Mouse (Mus musculus): ENCODE measurements at regions not wholly inside any gene's neighbourhood (a gene's known extent, or its start where the extent isn't known, plus 50 kb on each side); places are given as distances from the start of the nearest gene placed in this dataset.

GRCm38 (mm10) chr13:52078561-52078960, 232.1 kb downstream of the Gadd45g start:
- H3K4me2 ChIP-seq = no peak overlapping the region
- H3K9me3 ChIP-seq (ENCODE audit: control insufficient read depth, low read length) = no peaks in the 10 kb centered on the region
- no peak overlapping the region for H3K9ac ChIP-seq (ENCODE audit: low read length)
- no peaks in the 10 kb centered on the region for H3K36me3 ChIP-seq (ENCODE audit: control insufficient read depth, insufficient read depth, low read length)
- H3K4me1 ChIP-seq (ENCODE audit: control insufficient read depth, insufficient read depth, low read length) = no peaks in the 10 kb centered on the region
- WGBS = 85% methylated on average over 6 of the region's 6 CpGs
- no peak overlapping the region for H3K27ac ChIP-seq (ENCODE audit: low read depth, low read length)
- ATAC-seq (ENCODE audit: low FRiP score) (no peak), DNase-seq (ENCODE audit: low spot score, missing footprints) (peak; percentile 51)
- no peak overlapping the region for H3K4me3 ChIP-seq (ENCODE audit: low read depth, low read length)
- H3K27me3 ChIP-seq (ENCODE audit: control insufficient read depth, insufficient read depth, low read length) = no peaks in the 10 kb centered on the region

GRCm38 (mm10) chr13:52079678-52080246, 233.3 kb downstream of the Gadd45g start:
- Histone ChIP-seq H3K27ac (ENCODE audit: low read depth, low read length) (no peak overlapping the region), H3K4me2 (no peak overlapping the region), H3K9ac (ENCODE audit: low read length) (no peak overlapping the region), H3K36me3 (ENCODE audit: control insufficient read depth, insufficient read depth, low read length) (no peaks in the 10 kb centered on the region), H3K9me3 (ENCODE audit: control insufficient read depth, low read length) (no peaks in the 10 kb centered on the region), H3K4me1 (ENCODE audit: control insufficient read depth, insufficient read depth, low read length) (no peaks in the 10 kb centered on the region), H3K4me3 (ENCODE audit: low read depth, low read length) (no peak overlapping the region), H3K27me3 (ENCODE audit: control insufficient read depth, insufficient read depth, low read length) (no peaks in the 10 kb centered on the region)
- ATAC-seq (ENCODE audit: low FRiP score) (no peak), DNase-seq (ENCODE audit: low spot score, missing footprints) (peak; percentile 28)
- WGBS = 83% methylated on average over 14 of the region's 14 CpGs

- WGBS = 71% methylated on average over 9 of the region's 9 CpGs
These were observed 237.3 kb downstream of the Gadd45g start for GRCm38 (mm10) chr13:52083601-52084455.

GRCm38 (mm10) chr13:52085110-52085509, 238.6 kb downstream of the Gadd45g start:
- no peaks in the 10 kb centered on the region for H3K4me1 ChIP-seq (ENCODE audit: control insufficient read depth, insufficient read depth, low read length)
- no peak overlapping the region for H3K9ac ChIP-seq (ENCODE audit: low read length)
- DNase-seq (ENCODE audit: low spot score, missing footprints) (peak; percentile 51), ATAC-seq (ENCODE audit: low FRiP score) (no peak)
- no peak overlapping the region for H3K27ac ChIP-seq (ENCODE audit: low read depth, low read length)
- no peak overlapping the region for H3K4me2 ChIP-seq
- H3K36me3 ChIP-seq (ENCODE audit: control insufficient read depth, insufficient read depth, low read length) = no peaks in the 10 kb centered on the region
- 73% methylated on average over 3 of the region's 3 CpGs for WGBS
- H3K9me3 ChIP-seq (ENCODE audit: control insufficient read depth, low read length) = no peaks in the 10 kb centered on the region
- no peak overlapping the region for H3K4me3 ChIP-seq (ENCODE audit: low read depth, low read length)
- H3K27me3 ChIP-seq (ENCODE audit: control insufficient read depth, insufficient read depth, low read length) = no peaks in the 10 kb centered on the region

More at GRCm38 (mm10) chr13:52083601-52084455, 237.3 kb downstream of the Gadd45g start:
- H3K4me3 ChIP-seq (ENCODE audit: low read depth, low read length) = no peak overlapping the region
- no peak overlapping the region for H3K4me2 ChIP-seq
- no peak overlapping the region for H3K27ac ChIP-seq (ENCODE audit: low read depth, low read length)
- no peak overlapping the region for H3K9ac ChIP-seq (ENCODE audit: low read length)
- H3K27me3 ChIP-seq (ENCODE audit: control insufficient read depth, insufficient read depth, low read length) = no peaks in the 10 kb centered on the region
- no peaks in the 10 kb centered on the region for H3K36me3 ChIP-seq (ENCODE audit: control insufficient read depth, insufficient read depth, low read length)
- H3K9me3 ChIP-seq (ENCODE audit: control insufficient read depth, low read length) = no peaks in the 10 kb centered on the region
- ATAC-seq (ENCODE audit: low FRiP score) (no peak), DNase-seq (ENCODE audit: low spot score, missing footprints) (peak; percentile 77)
- H3K4me1 ChIP-seq (ENCODE audit: control insufficient read depth, insufficient read depth, low read length) = no peaks in the 10 kb centered on the region

GRCm38 (mm10) chr13:52088319-52088718, 241.8 kb downstream of the Gadd45g start:
- H3K27ac ChIP-seq (ENCODE audit: low read depth, low read length) = no peak overlapping the region
- DNase-seq (ENCODE audit: low spot score, missing footprints) = no peak
- no peaks in the 10 kb centered on the region for H3K27me3 ChIP-seq (ENCODE audit: control insufficient read depth, insufficient read depth, low read length)
- H3K4me1 ChIP-seq (ENCODE audit: control insufficient read depth, insufficient read depth, low read length) = peaks cover 2% of the 10 kb centered on the region; the same call in 1 of the 2 replicates
- no peak overlapping the region for H3K9ac ChIP-seq (ENCODE audit: low read length)
- no peaks in the 10 kb centered on the region for H3K36me3 ChIP-seq (ENCODE audit: control insufficient read depth, insufficient read depth, low read length)
- ATAC-seq (ENCODE audit: low FRiP score) = no peak
- no peak overlapping the region for H3K4me2 ChIP-seq
- WGBS = 53% methylated on average over 8 of the region's 8 CpGs
- H3K9me3 ChIP-seq (ENCODE audit: control insufficient read depth, low read length) = no peaks in the 10 kb centered on the region
- no peak overlapping the region for H3K4me3 ChIP-seq (ENCODE audit: low read depth, low read length)

- H3K36me3 ChIP-seq (ENCODE audit: control insufficient read depth, insufficient read depth, low read length) = no peaks in the 10 kb centered on the region
- WGBS = 78% methylated on average over 4 of the region's 4 CpGs
- ATAC-seq (ENCODE audit: low FRiP score) = no peak
These were observed 243.9 kb downstream of the Gadd45g start for GRCm38 (mm10) chr13:52090365-52090764.

GRCm38 (mm10) chr13:52094785-52095184, 248.3 kb downstream of the Gadd45g start:
- Histone ChIP-seq H3K4me1 (ENCODE audit: control insufficient read depth, insufficient read depth, low read length) (peaks cover 2% of the 10 kb centered on the region; the same call in 1 of the 2 replicates), H3K4me3 (ENCODE audit: low read depth, low read length) (no peak overlapping the region), H3K36me3 (ENCODE audit: control insufficient read depth, insufficient read depth, low read length) (no peaks in the 10 kb centered on the region), H3K9ac (ENCODE audit: low read length) (no peak overlapping the region), H3K27ac (ENCODE audit: low read depth, low read length) (no peak overlapping the region), H3K9me3 (ENCODE audit: control insufficient read depth, low read length) (no peaks in the 10 kb centered on the region; the same call in 1 of the 2 replicates), H3K27me3 (ENCODE audit: control insufficient read depth, insufficient read depth, low read length) (no peaks in the 10 kb centered on the region; the same call in 1 of the 2 replicates), H3K4me2 (no peak overlapping the region)
- 90% methylated on average over 7 of the region's 7 CpGs for WGBS
- no peak for DNase-seq (ENCODE audit: low spot score, missing footprints)
- no peak for ATAC-seq (ENCODE audit: low FRiP score)

More at GRCm38 (mm10) chr13:52090365-52090764, 243.9 kb downstream of the Gadd45g start:
- no peak overlapping the region for H3K4me2 ChIP-seq
- no peaks in the 10 kb centered on the region; the same call in 1 of the 2 replicates for H3K27me3 ChIP-seq (ENCODE audit: control insufficient read depth, insufficient read depth, low read length)
- no peak for DNase-seq (ENCODE audit: low spot score, missing footprints)
- no peak overlapping the region for H3K4me3 ChIP-seq (ENCODE audit: low read depth, low read length)
- H3K9me3 ChIP-seq (ENCODE audit: control insufficient read depth, low read length) = no peaks in the 10 kb centered on the region; the same call in 1 of the 2 replicates
- H3K27ac ChIP-seq (ENCODE audit: low read depth, low read length) = no peak overlapping the region
- no peak overlapping the region for H3K9ac ChIP-seq (ENCODE audit: low read length)
- H3K4me1 ChIP-seq (ENCODE audit: control insufficient read depth, insufficient read depth, low read length) = peaks cover 2% of the 10 kb centered on the region; the same call in 1 of the 2 replicates

GRCm38 (mm10) chr13:52096506-52096905, 250.0 kb downstream of the Gadd45g start:
- no peak overlapping the region for H3K4me3 ChIP-seq (ENCODE audit: low read depth, low read length)
- H3K27me3 ChIP-seq (ENCODE audit: control insufficient read depth, insufficient read depth, low read length) = no peaks in the 10 kb centered on the region; the same call in 1 of the 2 replicates
- no peak overlapping the region for H3K4me2 ChIP-seq
- H3K9me3 ChIP-seq (ENCODE audit: control insufficient read depth, low read length) = no peaks in the 10 kb centered on the region; the same call in 1 of the 2 replicates
- no peak overlapping the region for H3K9ac ChIP-seq (ENCODE audit: low read length)
- H3K36me3 ChIP-seq (ENCODE audit: control insufficient read depth, insufficient read depth, low read length) = no peaks in the 10 kb centered on the region
- DNase-seq (ENCODE audit: low spot score, missing footprints) (no peak), ATAC-seq (ENCODE audit: low FRiP score) (no peak)
- no peak overlapping the region for H3K27ac ChIP-seq (ENCODE audit: low read depth, low read length)
- H3K4me1 ChIP-seq (ENCODE audit: control insufficient read depth, insufficient read depth, low read length) = peaks cover 2% of the 10 kb centered on the region; the same call in 1 of the 2 replicates
- 84% methylated on average over 7 of the region's 7 CpGs for WGBS

Data from midbrain, embryonic 11.5 days (tissue).